Mouse (Mus musculus) layer of hippocampus, postnatal 10 days (tissue): ENCODE data around the gene Hmx1. TPM values are rescaled to one million over a fixed set of nuclear protein-coding genes. Genes with fewer than 3 reads are reported as not detected.

ENCODE experiments used
- DNase-seq, 2 experiments: peaks; one replicate each; pipeline ENCODE4 v3.0.0; 2021; ENCODE audit warnings: low spot score in 2 of 2
- long read RNA-seq: library from polyadenylated mRNA; stranded (forward); transcript quantifications from one replicate; pipeline ENCODE4 v2.0.0, GENCODE M21; 2023
- total RNA-seq, 2 experiments: library from RNA; stranded (reverse); gene quantifications; 2 replicates each; pipeline ENCODE4 v1.2.3; 2021

The Hmx1 gene
- total RNA-seq = not detected
- long read RNA-seq = 0 reads

- peak in 1 of 2 experiments; percentile 24 for DNase-seq
These were observed at the start of gene Hmx1 for GRCm38 (mm10) chr5:35388491-35389111. Gene Hmx1 (plus strand): TSS chr5:35389108.

GRCm38 (mm10) chr5:35345084-35345483 lies 43.8 kb upstream of the Hmx1 start:
- DNase-seq = no peak

DNA sequence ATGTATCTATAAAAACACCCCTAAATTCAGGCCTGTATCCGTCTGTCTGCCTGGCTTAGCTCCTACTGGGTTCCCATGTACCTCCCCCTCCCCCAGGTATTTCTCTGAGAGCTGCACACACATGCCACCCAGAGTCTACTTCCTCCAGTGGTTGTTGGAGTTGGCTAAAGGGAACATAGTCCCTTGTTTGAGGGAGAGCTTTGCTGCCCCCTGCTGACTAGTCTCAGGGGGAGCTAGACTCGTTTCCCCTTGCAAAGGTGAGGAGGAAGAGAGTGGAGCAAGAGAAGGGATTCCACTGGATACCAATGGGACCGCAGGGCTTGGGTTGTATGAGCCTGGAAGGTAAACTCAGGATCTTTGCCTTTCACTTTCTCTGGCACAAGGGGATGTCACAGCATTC lies 40.1 kb upstream of the Hmx1 start:
- peak; percentile 84 to 88 for DNase-seq

DNA sequence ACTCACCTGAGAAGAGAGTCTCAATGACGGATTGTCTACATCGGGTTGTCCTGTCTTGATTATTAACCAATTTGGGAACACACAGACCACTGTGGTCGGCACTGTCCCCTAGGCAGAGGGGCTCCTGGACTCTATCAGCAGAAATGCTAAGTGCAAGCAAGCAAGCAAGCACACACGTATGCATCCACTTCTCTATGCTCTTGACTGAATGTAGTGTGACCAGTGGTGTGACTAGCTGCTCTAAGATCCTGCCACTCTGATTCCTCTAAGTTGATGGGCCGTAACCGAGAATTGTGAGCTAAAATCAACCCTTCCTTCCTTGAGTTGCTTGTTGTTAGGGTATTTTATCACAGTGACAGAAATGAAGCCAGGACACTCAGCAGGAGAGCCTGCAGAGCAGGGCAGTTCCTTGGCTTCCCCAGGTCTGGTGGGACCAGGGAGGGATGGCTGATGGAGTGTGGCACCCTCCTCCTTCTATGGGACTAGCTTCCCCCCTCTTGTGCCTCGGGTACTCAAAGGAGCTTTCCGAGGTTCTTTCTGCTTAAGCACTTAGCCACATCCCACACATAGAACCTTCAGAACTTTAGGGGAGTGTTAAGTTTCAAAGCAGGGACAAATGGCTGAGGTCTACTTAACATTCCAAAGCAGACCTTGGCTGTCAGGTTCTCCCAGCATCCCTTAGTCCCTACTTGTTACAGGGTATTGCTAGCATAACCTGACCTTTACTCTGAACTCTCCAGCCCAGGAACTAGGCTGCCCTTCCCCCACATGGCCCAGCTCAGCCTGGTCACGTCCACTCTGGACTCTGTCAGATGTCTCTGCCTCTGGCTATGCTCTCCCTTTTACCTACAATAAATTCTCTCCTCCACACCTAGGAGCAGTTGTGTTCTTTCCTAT lies 31.1 kb upstream of the Hmx1 start:
- no peak for DNase-seq

DNA sequence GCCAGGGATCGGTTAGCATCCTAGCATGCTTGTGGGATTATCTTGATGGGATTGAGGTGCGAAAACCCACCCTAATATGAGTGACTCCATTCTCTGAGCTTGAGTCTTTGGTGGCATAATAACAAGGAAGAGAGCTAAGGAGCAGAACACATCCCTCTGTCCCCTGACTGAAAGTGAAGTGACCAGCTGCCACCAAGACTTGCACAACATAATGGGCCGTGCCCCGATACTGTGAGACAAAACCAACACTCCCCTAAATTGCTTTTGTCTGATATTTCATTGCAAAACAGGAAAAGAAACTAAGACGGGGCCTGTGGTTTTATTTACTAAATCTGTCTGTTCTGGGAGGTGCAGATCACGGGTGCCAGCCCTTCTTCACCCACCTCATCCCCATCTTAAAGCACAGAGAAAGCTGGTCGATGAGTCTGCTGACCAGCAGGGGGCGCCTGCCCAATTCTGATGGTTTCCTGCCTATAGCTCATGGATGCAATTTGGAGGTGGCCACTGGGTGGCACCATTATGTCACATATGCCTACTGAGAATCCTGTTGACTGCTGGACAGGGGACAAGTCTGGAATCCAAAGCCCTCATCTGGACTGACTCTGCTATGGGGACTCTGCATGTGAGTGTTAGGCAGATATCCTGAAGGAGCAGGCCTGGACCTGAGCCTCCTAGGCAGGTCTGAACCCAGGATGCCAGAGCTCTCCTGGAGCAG lies 27.2 kb upstream of the Hmx1 start:
- peak; percentile 98 for DNase-seq

GRCm38 (mm10) chr5:35366241-35367032 lies 22.5 kb upstream of the Hmx1 start:
- no peak for DNase-seq

GRCm38 (mm10) chr5:35368916-35369315 lies 20.0 kb upstream of the Hmx1 start:
- DNase-seq = no peak

DNA sequence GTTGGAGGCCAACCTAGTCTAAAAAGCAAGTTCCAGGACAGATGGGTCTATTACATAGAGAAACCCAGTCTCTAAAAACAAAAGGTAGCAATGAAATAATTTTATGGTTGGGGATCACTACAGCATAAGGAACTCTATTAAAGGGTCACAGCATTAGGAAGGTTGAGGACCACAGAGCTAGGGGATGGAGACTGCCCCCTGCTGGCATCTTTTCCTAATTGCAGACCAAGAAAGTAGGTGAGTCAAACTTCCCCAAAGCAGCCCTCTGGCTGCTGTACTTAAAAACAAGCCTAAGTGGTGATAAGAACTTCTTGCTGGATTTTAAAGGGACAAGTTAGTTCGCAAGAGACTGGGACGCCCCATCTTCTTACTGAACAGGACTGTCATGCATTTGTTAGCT lies 9.8 kb upstream of the Hmx1 start:
- no peak for DNase-seq

DNA sequence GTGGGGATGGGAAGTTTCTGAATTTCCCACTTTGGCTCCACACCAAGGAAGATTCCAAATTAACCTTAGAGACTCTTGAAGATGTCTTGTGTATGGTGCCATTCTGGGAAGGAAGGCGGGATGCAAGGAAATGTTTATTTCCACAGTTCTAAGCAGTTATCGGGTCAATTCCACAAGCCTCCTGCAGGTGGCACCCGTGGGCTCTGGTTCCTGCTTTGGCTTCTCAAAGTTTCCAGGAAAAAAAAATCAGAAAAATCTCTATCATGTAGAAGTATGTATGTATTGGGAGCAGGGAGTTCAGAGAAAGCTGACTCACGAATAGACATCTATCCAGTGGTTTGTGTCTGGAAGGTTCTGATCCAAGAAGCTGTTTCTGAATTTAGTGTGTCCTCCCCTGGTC lies 9.1 kb upstream of the Hmx1 start:
- DNase-seq = peak; percentile 57 to 66

DNA sequence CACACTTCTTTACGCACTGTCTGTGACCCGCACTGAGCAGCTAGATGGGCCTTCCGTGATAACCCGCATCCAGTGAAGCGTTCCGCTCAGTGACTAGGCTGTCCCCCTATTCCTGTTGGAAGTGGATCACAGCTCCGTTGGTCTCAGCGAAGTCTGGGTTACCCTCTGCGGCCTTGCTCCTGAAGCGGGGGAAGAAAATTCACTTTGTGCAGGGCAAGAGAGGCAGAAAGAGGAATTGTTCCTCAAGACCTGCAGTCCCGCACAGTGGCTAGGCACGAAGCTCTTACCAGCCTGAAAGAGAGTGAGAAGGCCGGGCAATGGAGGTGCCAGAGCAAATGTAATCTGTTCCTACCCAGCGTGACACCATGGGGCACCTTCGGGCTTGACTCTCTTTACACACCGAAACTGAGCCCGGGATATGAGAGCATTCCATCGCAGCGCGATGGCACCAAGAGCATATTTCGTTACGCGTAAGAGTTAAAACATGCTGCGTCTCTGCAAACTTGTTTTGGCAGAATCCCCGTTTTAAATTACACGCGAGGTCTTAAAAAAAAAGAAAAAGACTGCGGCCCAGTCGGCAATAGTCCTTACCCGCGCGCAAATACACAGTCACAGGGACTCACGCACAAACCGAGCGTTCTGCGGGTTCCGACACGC lies 946 bp upstream of the Hmx1 start:
- no peak for DNase-seq

GRCm38 (mm10) chr5:35389441-35389840 lies 533 bp downstream of the Hmx1 start:
- DNase-seq = no peak

GRCm38 (mm10) chr5:35389915-35390314 lies 1.0 kb downstream of the Hmx1 start:
- DNase-seq = no peak

DNA sequence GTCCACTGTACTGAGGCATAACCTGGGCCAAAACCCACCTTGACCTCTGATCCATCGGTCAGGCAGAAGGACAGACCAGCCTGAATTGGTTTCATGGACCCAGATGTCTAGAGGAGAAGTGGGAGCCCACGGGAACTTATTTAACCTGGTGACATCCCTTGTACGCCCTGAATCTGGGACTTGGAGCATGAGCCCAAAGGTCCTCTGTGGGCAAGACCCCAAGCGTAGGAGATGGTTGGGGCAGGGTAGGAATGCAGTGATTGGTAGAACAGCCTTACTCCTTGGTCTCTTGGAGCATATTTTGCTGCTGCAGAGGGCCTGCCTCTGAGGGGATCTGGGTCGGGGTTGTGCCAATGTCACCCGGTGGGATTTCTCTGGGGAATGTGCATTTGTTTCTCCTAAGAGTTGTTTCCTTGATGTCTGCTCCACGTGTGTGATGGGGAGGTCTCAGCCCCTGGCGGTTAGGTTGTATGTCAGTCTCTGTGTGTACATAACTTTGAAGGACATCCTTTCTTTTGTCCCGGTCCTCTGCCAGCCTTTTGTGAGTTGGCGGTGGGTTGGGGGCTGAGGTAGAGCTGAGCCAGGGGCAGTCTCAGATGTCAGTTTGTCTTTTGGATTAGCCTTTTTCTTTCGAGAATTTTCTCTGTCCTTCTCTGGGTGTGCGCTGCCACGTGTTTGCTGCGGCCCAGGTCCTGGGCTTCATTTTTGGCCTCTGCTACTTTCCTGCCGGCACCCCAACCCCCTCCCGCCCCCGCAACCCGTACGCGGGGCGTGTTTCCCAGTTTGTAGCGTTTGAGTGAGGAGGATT lies 2.1 kb downstream of the Hmx1 start:
- no peak for DNase-seq

DNA sequence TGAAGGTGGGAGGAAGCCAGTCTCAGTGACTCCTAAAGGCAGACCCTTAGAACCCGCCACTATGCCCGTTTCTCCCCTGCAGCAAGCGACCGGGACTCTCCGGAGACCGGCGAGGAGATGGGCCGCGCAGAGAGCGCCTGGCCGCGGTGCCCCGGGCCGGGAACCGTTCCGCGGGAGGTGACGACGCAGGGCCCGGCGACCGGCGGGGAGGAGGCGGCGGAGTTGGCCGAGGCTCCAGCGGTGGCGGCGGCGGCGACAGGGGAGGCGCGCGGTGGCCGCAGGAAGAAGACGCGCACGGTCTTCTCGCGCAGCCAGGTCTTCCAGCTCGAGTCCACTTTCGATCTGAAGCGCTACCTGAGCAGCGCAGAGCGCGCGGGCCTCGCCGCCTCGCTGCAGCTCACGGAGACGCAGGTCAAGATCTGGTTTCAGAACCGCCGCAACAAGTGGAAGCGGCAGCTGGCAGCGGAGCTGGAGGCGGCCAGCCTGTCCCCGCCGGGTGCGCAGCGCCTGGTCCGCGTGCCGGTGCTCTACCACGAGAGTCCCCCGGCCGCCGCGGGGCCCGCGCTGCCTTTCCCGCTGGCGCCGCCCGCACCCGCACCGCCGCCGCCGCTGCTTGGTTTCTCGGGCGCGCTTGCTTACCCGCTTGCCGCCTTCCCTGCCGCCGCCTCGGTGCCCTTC lies 2.9 kb downstream of the Hmx1 start:
- no peak for DNase-seq

DNA sequence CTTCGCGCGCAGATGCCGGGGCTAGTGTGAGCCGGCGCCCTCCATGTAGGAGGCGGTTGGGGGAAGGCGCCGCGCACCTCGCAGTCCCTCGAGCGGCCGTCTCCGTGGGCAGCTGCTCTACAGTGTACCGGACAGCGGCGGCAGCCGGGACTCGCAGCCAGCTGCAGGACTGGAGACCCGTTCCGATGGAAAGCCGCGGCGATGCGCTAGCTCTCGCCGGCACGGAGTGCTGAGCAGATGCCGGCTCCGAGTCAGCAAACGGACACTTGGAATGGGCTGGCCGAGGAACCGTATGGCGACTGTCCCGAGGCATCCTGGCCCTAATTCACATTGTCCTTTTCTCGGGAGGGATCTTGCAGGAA lies 3.4 kb downstream of the Hmx1 start:
- DNase-seq = no peak

- DNase-seq = no peak
These were observed 6.9 kb downstream of the Hmx1 start for GRCm38 (mm10) chr5:35395566-35396440.

GRCm38 (mm10) chr5:35396976-35397641 lies 8.2 kb downstream of the Hmx1 start:
- DNase-seq = no peak
